Mouse (Mus musculus) kidney, postnatal 0 days (tissue): ENCODE results near the gene Il1rl1. TPM values are rescaled to one million over a fixed set of nuclear protein-coding genes. Genes with fewer than 3 reads are reported as not detected.

Experiments
- ATAC-seq: fragments of 200-750 bp; cut with Nextera tagmentation; replicated peaks from 2 replicates; pipeline ENCODE4 v1.8.0; 2017; ENCODE audit warnings: low read depth, moderate number of reproducible peaks, moderate TSS enrichment, moderate library complexity; ENCODE audit not compliant: low FRiP score
- DNase-seq: peaks from one replicate; pipeline ENCODE4 v3.0.0-alpha.2; 2016; ENCODE audit warnings: low spot score
- H3K27ac ChIP-seq: fragments of 300-500 bp; sonication (generic); 2 replicates; pipeline ENCODE4 v1.5.1; 2014; ENCODE audit warnings: mild to moderate bottlenecking
- H3K27me3 ChIP-seq: fragments of 300-500 bp; sonication (generic); 2 replicates; pipeline ENCODE4 v1.6.1; 2014; ENCODE audit warnings: low read length, mixed read lengths; ENCODE audit not compliant: insufficient read depth
- H3K36me3 ChIP-seq: fragments of 300-500 bp; sonication (generic); 2 replicates; pipeline ENCODE4 v1.6.1; 2014; ENCODE audit warnings: low read length, mixed read lengths; ENCODE audit not compliant: insufficient read depth
- H3K4me1 ChIP-seq: fragments of 300-500 bp; sonication (generic); replicated peaks from 2 replicates; pipeline ENCODE4 v1.6.1; 2014; ENCODE audit warnings: antibody characterized with exemption, low read length, mixed read lengths; ENCODE audit not compliant: insufficient read depth
- H3K4me2 ChIP-seq: fragments of 300-500 bp; sonication (generic); 2 replicates; pipeline ENCODE4 v1.6.1; 2014; ENCODE audit warnings: mild to moderate bottlenecking, low read length, moderate library complexity, mixed read lengths
- H3K4me3 ChIP-seq: fragments of 300-500 bp; sonication (generic); replicated peaks from 2 replicates; pipeline ENCODE4 v1.5.1; 2014; ENCODE audit warnings: low read depth, low read length
- H3K9ac ChIP-seq: fragments of 300-500 bp; sonication (generic); 2 replicates; pipeline ENCODE4 v1.6.1; 2014; ENCODE audit warnings: low read depth, low read length
- H3K9me3 ChIP-seq: fragments of 300-500 bp; sonication (generic); replicated peaks from 2 replicates; pipeline ENCODE4 v1.6.1; 2016; ENCODE audit warnings: low read length, inconsistent platforms, mixed read lengths
- CTCF ChIP-seq: IDR thresholded peaks from 2 replicates; pipeline ENCODE4 v1.5.1; 2016; ENCODE audit warnings: antibody characterized with exemption, low read depth, mild to moderate bottlenecking, moderate library complexity
- WGBS: fragments of 180-500 bp; shearing (Covaris S2); extraction: QIAGEN DNeasy Blood & Tissue Kit; methylation state at CpG from one replicate; pipeline ENCODE4 v1.1.7; 2014; 5-methylcytosine and 5-hydroxymethylcytosine counted together
- polyA plus RNA-seq: library from polyadenylated mRNA; unstranded; fragments of >200 nt; fragmentation: Nextera tagmentation; extraction: Ambion mirVana; gene quantifications from 2 replicates; pipeline ENCODE4 v1.2.1, GENCODE M21; 2015

Gene Il1rl1
- polyA plus RNA-seq, 1 experiment from 2014 or later: 0.13 TPM

DNA sequence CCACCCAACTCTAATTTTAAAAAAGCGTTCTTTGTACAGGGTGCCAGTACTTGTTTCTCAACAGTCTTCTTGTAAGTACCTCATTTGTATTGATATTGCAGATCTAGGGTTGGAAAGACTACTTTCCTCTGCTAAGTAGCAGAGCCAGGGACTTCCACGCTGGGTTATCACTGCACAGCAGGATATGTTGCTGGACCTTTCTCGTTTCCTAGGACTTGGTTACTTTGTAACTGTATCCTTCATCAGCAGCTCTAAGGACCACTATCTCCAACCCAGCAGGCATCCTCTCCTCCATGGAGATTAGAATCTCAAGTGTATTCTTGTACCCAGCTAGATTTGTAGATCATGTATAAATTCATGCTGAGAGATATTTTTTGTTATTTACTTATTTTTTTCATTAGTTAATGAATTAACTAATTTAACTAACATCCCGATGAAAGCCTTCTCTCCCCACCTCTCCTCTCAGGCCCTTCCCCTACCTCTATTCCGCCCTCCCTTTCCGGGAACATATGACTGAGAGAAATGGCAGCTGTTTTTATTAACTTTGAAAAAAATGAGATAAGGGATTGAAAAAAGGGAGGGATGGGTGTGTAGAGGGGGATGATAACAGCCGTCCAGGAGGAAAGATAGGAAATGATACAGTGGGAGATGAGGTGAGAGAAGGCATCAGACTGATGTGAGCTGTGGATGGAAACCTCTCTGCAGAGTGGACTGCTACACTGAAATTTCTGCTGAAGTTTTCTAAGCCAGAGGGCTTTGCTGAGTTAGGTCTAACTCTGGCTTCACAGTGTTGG, 14.3 kb upstream of the Il1rl1 start:
- no peaks in the 10 kb centered on the region for H3K4me1 ChIP-seq
- no peak overlapping the region for H3K27ac ChIP-seq
- DNase-seq: no peak
- no peak overlapping the region for H3K9ac ChIP-seq
- H3K9me3 ChIP-seq: no peaks in the 10 kb centered on the region
- H3K36me3 ChIP-seq: no peaks in the 10 kb centered on the region
- H3K4me3 ChIP-seq: no peak overlapping the region
- TF ChIP-seq CTCF: no peak
- H3K27me3 ChIP-seq: no peaks in the 10 kb centered on the region
- no peak overlapping the region for H3K4me2 ChIP-seq
- 68% methylated on average over 7 of the region's 7 CpGs for WGBS
- no peak for ATAC-seq

DNA sequence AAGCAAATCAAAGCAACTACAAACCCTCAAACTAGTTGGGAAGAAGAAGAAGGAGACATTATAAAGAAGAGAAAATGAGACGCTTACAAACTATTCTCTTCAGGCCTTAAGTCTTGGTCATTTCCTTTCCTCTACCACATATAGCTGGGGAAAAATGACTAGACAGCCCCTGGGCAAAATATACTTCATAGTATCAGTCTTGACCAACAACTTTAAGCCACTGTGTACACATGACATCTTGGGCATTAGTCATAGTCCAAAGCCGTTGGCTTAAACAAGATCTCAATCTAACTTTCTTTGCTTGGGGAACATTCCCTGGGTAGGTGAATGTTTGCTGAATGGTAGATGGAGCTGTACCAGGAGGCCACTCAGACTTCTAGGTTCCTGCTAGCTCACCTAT, 12.3 kb upstream of the Il1rl1 start:
- Histone ChIP-seq H3K4me3 (no peak overlapping the region), H3K4me2 (no peak overlapping the region), H3K36me3 (no peaks in the 10 kb centered on the region), H3K9ac (no peak overlapping the region), H3K27ac (no peak overlapping the region), H3K27me3 (no peaks in the 10 kb centered on the region), H3K4me1 (no peaks in the 10 kb centered on the region), H3K9me3 (no peaks in the 10 kb centered on the region)
- ATAC-seq: no peak
- DNase-seq: no peak
- WGBS: 86% methylated on average over 2 of the region's 2 CpGs
- no peak for TF ChIP-seq CTCF

GRCm38 (mm10) chr1:40418512-40418911, 10.9 kb upstream of the Il1rl1 start:
- H3K9me3 ChIP-seq: no peaks in the 10 kb centered on the region
- H3K27ac ChIP-seq: no peak overlapping the region
- H3K27me3 ChIP-seq: no peaks in the 10 kb centered on the region
- no peak for ATAC-seq
- H3K4me2 ChIP-seq: no peak overlapping the region
- DNase-seq: no peak
- no peak for TF ChIP-seq CTCF
- no peak overlapping the region for H3K4me3 ChIP-seq
- H3K9ac ChIP-seq: no peak overlapping the region
- WGBS: 67% methylated on average over 5 of the region's 5 CpGs
- no peaks in the 10 kb centered on the region for H3K36me3 ChIP-seq
- H3K4me1 ChIP-seq: no peaks in the 10 kb centered on the region

DNA sequence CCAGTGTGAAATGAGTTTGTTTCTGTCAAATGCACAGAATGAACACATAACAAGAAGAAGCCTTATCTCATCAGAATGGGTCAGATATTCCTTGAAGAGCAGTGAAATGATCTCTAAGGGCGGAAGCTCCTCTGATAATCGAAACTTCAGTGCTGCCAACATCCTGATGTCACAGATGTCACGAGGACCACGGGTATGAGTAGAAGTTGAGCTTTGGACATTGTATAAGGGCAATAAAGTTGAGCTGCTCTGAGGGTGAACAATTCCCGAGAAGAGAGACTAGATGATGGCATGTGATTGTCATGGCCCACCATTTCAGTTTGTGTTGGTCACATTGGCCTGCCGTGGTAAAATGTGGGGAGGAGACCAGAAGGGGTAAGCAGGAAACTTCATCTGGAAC, 5.5 kb upstream of the Il1rl1 start:
- TF ChIP-seq CTCF: no peak
- 79% methylated on average over 6 of the region's 6 CpGs for WGBS
- ATAC-seq (no peak), DNase-seq (no peak)
- H3K9me3 ChIP-seq: no peaks in the 10 kb centered on the region
- no peak overlapping the region for H3K9ac ChIP-seq
- H3K4me1 ChIP-seq: no peaks in the 10 kb centered on the region
- no peaks in the 10 kb centered on the region for H3K36me3 ChIP-seq
- H3K4me3 ChIP-seq: no peak overlapping the region
- no peak overlapping the region for H3K27ac ChIP-seq
- no peak overlapping the region for H3K4me2 ChIP-seq
- no peaks in the 10 kb centered on the region for H3K27me3 ChIP-seq

GRCm38 (mm10) chr1:40427270-40427669, 2.1 kb upstream of the Il1rl1 start:
- H3K9me3 ChIP-seq: no peaks in the 10 kb centered on the region

GRCm38 (mm10) chr1:40427901-40428300, 1.5 kb upstream of the Il1rl1 start:
- no peak overlapping the region for H3K4me2 ChIP-seq
- no peak for TF ChIP-seq CTCF
- no peaks in the 10 kb centered on the region for H3K27me3 ChIP-seq
- no peak overlapping the region for H3K27ac ChIP-seq
- H3K36me3 ChIP-seq: no peaks in the 10 kb centered on the region
- DNase-seq (no peak), ATAC-seq (no peak)
- H3K4me1 ChIP-seq: no peaks in the 10 kb centered on the region
- no peak overlapping the region for H3K9ac ChIP-seq
- no peaks in the 10 kb centered on the region for H3K9me3 ChIP-seq
- no peak overlapping the region for H3K4me3 ChIP-seq
- 73% methylated on average over 1 of the region's 1 CpGs for WGBS

More at GRCm38 (mm10) chr1:40427270-40427669, 2.1 kb upstream of the Il1rl1 start:
- Histone ChIP-seq H3K4me2 (no peak overlapping the region), H3K36me3 (no peaks in the 10 kb centered on the region), H3K27ac (no peak overlapping the region), H3K4me3 (no peak overlapping the region), H3K27me3 (no peaks in the 10 kb centered on the region), H3K9ac (no peak overlapping the region), H3K4me1 (no peaks in the 10 kb centered on the region)
- 87% methylated on average over 9 of the region's 9 CpGs for WGBS
- ATAC-seq: no peak
- TF ChIP-seq CTCF: no peak
- no peak for DNase-seq
